Mouse (Mus musculus) hematopoietic stem cell, adult 5-6 weeks (primary cell): Measurements from ENCODE around the gene Hba-a2. TPM values are rescaled to one million over a fixed set of nuclear protein-coding genes. Genes with fewer than 3 reads are reported as not detected.

Experiments
- ATAC-seq, 2 experiments: fragments of 125-278 bp in 1 of 2; replicated peaks in 1 of 2; 2 replicates each; pipeline ENCODE4 v1.8.0; 2016 to 2017; ENCODE audit warnings: inconsistent platforms in 2 of 2, mild to moderate bottlenecking in 2 of 2, moderate number of reproducible peaks in 2 of 2, low read depth in 1 of 2, moderate TSS enrichment in 1 of 2; ENCODE audit not compliant: low FRiP score in 2 of 2, poor library complexity in 2 of 2, severe bottlenecking in 2 of 2, insufficient read depth in 1 of 2, low TSS enrichment in 1 of 2
- total RNA-seq: library from RNA; stranded (forward); fragments of 172-1452, 232-1000 nt; gene quantifications from 2 replicates; pipeline ENCODE4 v1.2.3, GENCODE M21; 2017

Gene Hba-a2
- total RNA-seq, 1 experiment from 2014 or later = 104 TPM

DNA sequence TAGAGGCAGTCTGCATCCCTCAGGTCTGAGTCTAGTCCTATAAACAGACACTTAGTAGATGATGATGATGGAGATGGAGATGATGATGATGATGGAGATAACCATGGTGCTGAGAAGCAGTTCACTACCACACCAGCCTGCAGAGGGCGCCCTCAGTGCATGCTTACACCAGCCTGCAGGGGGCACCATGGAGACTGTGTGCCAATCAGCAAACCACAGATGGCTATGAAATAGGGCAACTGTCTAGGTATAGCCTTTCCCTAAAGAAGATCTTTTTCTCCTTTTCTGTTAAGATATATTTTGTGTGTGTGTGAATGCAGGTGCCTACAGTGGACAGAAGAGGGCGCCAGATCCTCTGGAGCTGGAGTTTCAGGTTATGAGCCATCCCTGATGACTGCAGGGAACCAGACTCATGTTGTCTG is 46.5 kb downstream of the Hba-a2 start:
- ATAC-seq = peak; percentile 19 to 24; a peak in 3 of 4 replicates

DNA sequence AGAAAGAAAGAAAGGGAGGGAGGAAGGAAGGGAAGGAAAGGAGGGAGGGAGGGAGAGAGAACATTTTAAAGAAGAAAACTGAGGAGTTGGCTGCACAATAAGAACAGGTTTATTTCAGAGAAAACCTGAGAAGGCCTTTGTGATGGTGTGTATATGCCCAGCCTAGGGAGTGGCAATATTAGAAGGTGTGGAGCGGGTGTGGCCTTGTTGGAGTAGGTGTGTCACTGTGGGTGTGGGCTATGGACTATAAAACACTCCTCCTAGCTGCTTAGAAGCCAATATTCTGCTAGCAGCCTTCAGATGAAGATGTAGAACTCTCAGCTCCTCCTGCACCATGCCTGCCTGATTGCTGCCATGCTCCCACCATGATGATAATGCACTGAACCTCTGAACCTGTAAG is 47.1 kb downstream of the Hba-a2 start:
- ATAC-seq = no peak

DNA sequence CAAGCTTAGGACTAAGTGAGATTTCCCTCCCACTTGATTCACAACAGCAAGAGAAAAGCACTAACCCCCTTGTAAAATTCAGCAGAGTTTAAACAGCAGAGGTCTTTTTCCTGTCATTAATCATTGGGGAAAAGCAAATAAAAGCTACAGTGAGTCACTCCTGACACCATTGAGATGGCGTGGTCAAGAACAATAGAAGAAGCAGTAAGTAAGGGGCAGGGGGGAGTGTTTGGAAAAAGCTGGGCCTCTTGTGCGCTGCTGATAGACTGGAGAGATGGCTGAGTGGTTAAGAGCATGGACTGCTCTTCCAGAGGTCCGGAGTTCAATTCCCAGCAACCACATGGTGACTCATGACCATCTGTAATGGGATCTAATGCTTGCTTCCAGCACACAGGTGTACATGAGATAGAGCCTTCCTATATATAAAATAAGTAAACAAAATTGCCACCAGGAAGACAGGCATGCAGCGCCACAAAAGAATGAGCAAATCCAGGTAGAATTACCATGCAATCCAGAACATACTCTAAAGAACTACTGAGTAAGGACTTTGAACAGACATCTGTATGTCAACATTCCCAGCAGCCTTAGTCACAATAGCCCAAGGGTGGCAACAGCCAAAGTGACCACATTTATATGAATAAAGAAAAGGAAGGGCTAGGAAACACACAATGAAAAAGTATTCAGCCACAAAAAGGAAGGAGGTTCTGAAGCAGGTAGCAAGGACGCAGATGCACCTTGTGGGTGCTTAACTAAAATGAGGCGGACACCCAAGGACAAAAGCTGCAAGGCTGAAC is 49.4 kb downstream of the Hba-a2 start:
- no peak for ATAC-seq

Other genes starting within 250 kb of the Hba-a2 start
- gene Il9r, start 96.2 kb upstream of the Hba-a2 start, total RNA-seq = 0.69 and 1.3 TPM in 2 replicates
- 50.8 and 51.0 TPM in 2 replicates for gene Snrnp25, start 91.1 kb upstream of the Hba-a2 start, total RNA-seq
- gene Rhbdf1, start 74.2 kb upstream of the Hba-a2 start, total RNA-seq = 7.0 and 7.5 TPM in 2 replicates
- 10.4 and 14.6 TPM in 2 replicates for gene Mpg, start 70.0 kb upstream of the Hba-a2 start, total RNA-seq
- 20.3 and 24.1 TPM in 2 replicates for gene Nprl3, start 28.8 kb upstream of the Hba-a2 start, total RNA-seq
- not detected in 2 replicates for gene Hba-x, start 20.1 kb upstream of the Hba-a2 start, total RNA-seq
- gene Hba-a1, start 13.0 kb upstream of the Hba-a2 start, total RNA-seq = 9.1 and 14.3 TPM in 2 replicates
- not detected in 2 replicates for gene Hbq1b, start 9.5 kb upstream of the Hba-a2 start, total RNA-seq
- not detected in 2 replicates for gene Hbq1a, start 3.6 kb downstream of the Hba-a2 start, total RNA-seq
- gene Sh3pxd2b, start 51.3 kb downstream of the Hba-a2 start, total RNA-seq = 1.5 and 1.6 TPM in 2 replicates
- 4.7 and 10.4 TPM in 2 replicates for gene Ubtd2, start 158.9 kb downstream of the Hba-a2 start, total RNA-seq
- not detected in 2 replicates for gene Efcab9, start 235.6 kb downstream of the Hba-a2 start, total RNA-seq
- 32.7 and 44.2 TPM in 2 replicates for gene Stk10, start 236.8 kb downstream of the Hba-a2 start, total RNA-seq